Mouse (Mus musculus): Measurements from ENCODE around the gene Hnrnpul1. TPM values are rescaled to one million over a fixed set of nuclear protein-coding genes. Genes with fewer than 3 reads are reported as not detected.
"Not testable (repeated sequence)": the region's sequence is repeated elsewhere in the genome, so short reads cannot be mapped to it uniquely, and the experiment has no call there.

The Hnrnpul1 gene
- polyA plus RNA-seq (2016; fragmentation: Nextera tagmentation; extraction: Ambion mirVana): 70.0 and 80.5 TPM in 2 replicates

GRCm38 (mm10) chr7:25754738-25755467 lies at the start of gene Hnrnpul1:
Gene Hnrnpul1, minus strand, starts transcription at chr7:25754757.
- Histone ChIP-seq H3K36me3 (peaks cover 19% of the 10 kb centered on the region), H3K4me1 (peaks cover 19% of the 10 kb centered on the region), H3K9ac (replicated peaks) (peak within 1 kb of the TSS; percentile 89), H3K9me3 (no peaks in the 10 kb centered on the region), H3K4me3 (peak within 1 kb of the TSS; percentile 66), H3K27ac (replicated peaks) (peak within 1 kb of the TSS; percentile 98), H3K27me3 (no peaks in the 10 kb centered on the region), H3K4me2 (replicated peaks) (peak within 1 kb of the TSS; percentile 86)
- under 1% methylated on average over 55 of the region's 55 CpGs for WGBS
- peak; percentile 94 for ATAC-seq (ENCODE audit: low FRiP score, low read depth)

- Histone ChIP-seq H3K9me3 (peaks cover 4% of the 10 kb centered on the region; the same call in 1 of the 2 replicates), H3K4me3 (no peak overlapping the region), H3K27ac (replicated peaks) (no peak overlapping the region), H3K36me3 (no peaks in the 10 kb centered on the region), H3K4me2 (replicated peaks) (no peak overlapping the region), H3K4me1 (peaks cover 7% of the 10 kb centered on the region), H3K27me3 (no peaks in the 10 kb centered on the region), H3K9ac (replicated peaks) (no peak overlapping the region)
- WGBS: 77% methylated on average over 13 of the region's 13 CpGs
- ATAC-seq (ENCODE audit: low FRiP score, low read depth): no peak
Measured at GRCm38 (mm10) chr7:25803460-25803859, 48.9 kb upstream of the Hnrnpul1 start.

GRCm38 (mm10) chr7:25802241-25803125 lies 47.9 kb upstream of the Hnrnpul1 start:
- Histone ChIP-seq H3K27ac (replicated peaks) (no peak overlapping the region), H3K27me3 (no peaks in the 10 kb centered on the region), H3K4me3 (no peak overlapping the region), H3K9ac (replicated peaks) (peak overlapping the region; percentile 20; the same call in 1 of the 2 replicates), H3K36me3 (no peaks in the 10 kb centered on the region), H3K4me2 (replicated peaks) (peak overlapping the region; percentile 28; the same call in 1 of the 2 replicates), H3K9me3 (peaks cover 7% of the 10 kb centered on the region; the same call in 1 of the 2 replicates), H3K4me1 (peaks cover 7% of the 10 kb centered on the region)
- 32% methylated on average over 24 of the region's 24 CpGs for WGBS
- no peak for ATAC-seq (ENCODE audit: low FRiP score, low read depth)

GRCm38 (mm10) chr7:25801031-25801430 lies 46.5 kb upstream of the Hnrnpul1 start:
- Histone ChIP-seq H3K27me3 (no peaks in the 10 kb centered on the region), H3K4me2 (replicated peaks) (no peak overlapping the region)
- WGBS: 89% methylated on average over 6 of the region's 6 CpGs

GRCm38 (mm10) chr7:25799369-25799768 lies 44.8 kb upstream of the Hnrnpul1 start:
- no peaks in the 10 kb centered on the region for H3K27me3 ChIP-seq
- no peak overlapping the region for H3K27ac ChIP-seq (replicated peaks)
- peaks cover 7% of the 10 kb centered on the region for H3K4me1 ChIP-seq
- H3K9me3 ChIP-seq: peaks cover 7% of the 10 kb centered on the region; the same call in 1 of the 2 replicates
- ATAC-seq (ENCODE audit: low FRiP score, low read depth): no peak
- H3K4me2 ChIP-seq (replicated peaks): no peak overlapping the region
- H3K4me3 ChIP-seq: no peak overlapping the region
- H3K9ac ChIP-seq (replicated peaks): no peak overlapping the region
- H3K36me3 ChIP-seq: no peaks in the 10 kb centered on the region
- 82% methylated on average over 1 of the region's 1 CpGs for WGBS

More at GRCm38 (mm10) chr7:25801031-25801430, 46.5 kb upstream of the Hnrnpul1 start:
- ATAC-seq (ENCODE audit: low FRiP score, low read depth): no peak
- Histone ChIP-seq H3K27ac (replicated peaks) (no peak overlapping the region), H3K4me1 (peaks cover 7% of the 10 kb centered on the region), H3K9me3 (peaks cover 7% of the 10 kb centered on the region; the same call in 1 of the 2 replicates), H3K9ac (replicated peaks) (no peak overlapping the region), H3K36me3 (no peaks in the 10 kb centered on the region), H3K4me3 (no peak overlapping the region)

- H3K27ac ChIP-seq (replicated peaks): no peak overlapping the region
- H3K4me1 ChIP-seq: peaks cover 7% of the 10 kb centered on the region
- no peaks in the 10 kb centered on the region for H3K27me3 ChIP-seq
- H3K4me3 ChIP-seq: no peak overlapping the region
- no peak for ATAC-seq (ENCODE audit: low FRiP score, low read depth)
- 79% methylated on average over 2 of the region's 2 CpGs for WGBS
- H3K9ac ChIP-seq (replicated peaks): no peak overlapping the region
- H3K4me2 ChIP-seq (replicated peaks): no peak overlapping the region
- no peaks in the 10 kb centered on the region for H3K36me3 ChIP-seq
- H3K9me3 ChIP-seq: peaks cover 7% of the 10 kb centered on the region; the same call in 1 of the 2 replicates
Measured at GRCm38 (mm10) chr7:25798540-25798939, 44.0 kb upstream of the Hnrnpul1 start.

GRCm38 (mm10) chr7:25794775-25795174 lies 40.2 kb upstream of the Hnrnpul1 start:
- H3K36me3 ChIP-seq: no peaks in the 10 kb centered on the region
- no peak overlapping the region for H3K4me2 ChIP-seq (replicated peaks)
- 86% methylated on average over 8 of the region's 8 CpGs for WGBS
- no peak for ATAC-seq (ENCODE audit: low FRiP score, low read depth)
- H3K4me1 ChIP-seq: no peaks in the 10 kb centered on the region
- H3K4me3 ChIP-seq: no peak overlapping the region
- no peak overlapping the region for H3K27ac ChIP-seq (replicated peaks)
- H3K9me3 ChIP-seq: peaks cover 7% of the 10 kb centered on the region; the same call in 1 of the 2 replicates
- H3K9ac ChIP-seq (replicated peaks): no peak overlapping the region
- H3K27me3 ChIP-seq: no peaks in the 10 kb centered on the region

GRCm38 (mm10) chr7:25793679-25794078 lies 39.1 kb upstream of the Hnrnpul1 start:
- Histone ChIP-seq H3K27me3 (no peaks in the 10 kb centered on the region), H3K36me3 (no peaks in the 10 kb centered on the region), H3K4me3 (no peak overlapping the region), H3K4me1 (peaks cover 8% of the 10 kb centered on the region), H3K4me2 (replicated peaks) (no peak overlapping the region), H3K9ac (replicated peaks) (no peak overlapping the region), H3K9me3 (peaks cover 5% of the 10 kb centered on the region; the same call in 1 of the 2 replicates), H3K27ac (replicated peaks) (no peak overlapping the region)
- WGBS: 52% methylated on average over 3 of the region's 3 CpGs
- ATAC-seq (ENCODE audit: low FRiP score, low read depth): no peak

GRCm38 (mm10) chr7:25792966-25793365 lies 38.4 kb upstream of the Hnrnpul1 start:
- not testable (repeated sequence) for H3K4me3 ChIP-seq; H3K27ac ChIP-seq (replicated peaks); ATAC-seq (ENCODE audit: low FRiP score, low read depth); H3K27me3 ChIP-seq; H3K9me3 ChIP-seq; H3K9ac ChIP-seq (replicated peaks); H3K36me3 ChIP-seq; H3K4me2 ChIP-seq (replicated peaks)
- 75% methylated on average over 9 of the region's 9 CpGs for WGBS
- peaks cover 15% of the 10 kb centered on the region for H3K4me1 ChIP-seq

- Histone ChIP-seq H3K4me3 (no peak overlapping the region), H3K4me1 (peaks cover 25% of the 10 kb centered on the region), H3K27ac (replicated peaks) (no peak overlapping the region), H3K9ac (replicated peaks) (no peak overlapping the region), H3K9me3 (no peaks in the 10 kb centered on the region), H3K4me2 (replicated peaks) (no peak overlapping the region), H3K36me3 (no peaks in the 10 kb centered on the region), H3K27me3 (no peaks in the 10 kb centered on the region)
- ATAC-seq (ENCODE audit: low FRiP score, low read depth): no peak
- 79% methylated on average over 8 of the region's 8 CpGs for WGBS
Measured at GRCm38 (mm10) chr7:25790615-25791014, 36.1 kb upstream of the Hnrnpul1 start.

- Histone ChIP-seq H3K4me1 (peaks cover 25% of the 10 kb centered on the region), H3K9me3 (no peaks in the 10 kb centered on the region), H3K27ac (replicated peaks) (no peak overlapping the region), H3K4me3 (peak overlapping the region; percentile 50), H3K9ac (replicated peaks) (0 out of 2 replicates have a peak overlapping the region, but pooled peaks have one; percentile 66), H3K27me3 (no peaks in the 10 kb centered on the region), H3K4me2 (replicated peaks) (peak overlapping the region; percentile 83), H3K36me3 (no peaks in the 10 kb centered on the region)
- WGBS: 25% methylated on average over 3 of the region's 3 CpGs
- ATAC-seq (ENCODE audit: low FRiP score, low read depth): no peak
Measured at GRCm38 (mm10) chr7:25789129-25789440, 34.5 kb upstream of the Hnrnpul1 start.
